Mouse (Mus musculus): Measurements from ENCODE around the gene Ccm2l. TPM values are rescaled to one million over a fixed set of nuclear protein-coding genes. Genes with fewer than 3 reads are reported as not detected.

Ccm2l gene
- polyA plus RNA-seq, 1 experiment = 3.5 TPM

Other genes starting within 250 kb of the Ccm2l start
- gene Bcl2l1, start 234.2 kb upstream of the Ccm2l start, polyA plus RNA-seq (2012; rRNA removed) = 42.4 and 43.6 TPM in 2 replicates
- gene Tpx2, start 218.0 kb upstream of the Ccm2l start, polyA plus RNA-seq (2012; rRNA removed) = 5.0 and 5.2 TPM in 2 replicates
- 0.04 and 0.10 TPM in 2 replicates for gene Mylk2, start 154.6 kb upstream of the Ccm2l start, polyA plus RNA-seq (2012; rRNA removed)
- 1.9 and 2.0 TPM in 2 replicates for gene Foxs1, start 132.7 kb upstream of the Ccm2l start, polyA plus RNA-seq (2012; rRNA removed)
- gene Dusp15, start 114.3 kb upstream of the Ccm2l start, polyA plus RNA-seq (2012; rRNA removed) = 0.06 TPM in 1 of 2 replicates, not detected in the other
- gene Ttll9, start 103.5 kb upstream of the Ccm2l start, polyA plus RNA-seq (2012; rRNA removed) = 0.12 TPM in 1 of 2 replicates, not detected in the other
- 30.5 and 34.0 TPM in 2 replicates for gene Pdrg1, start 50.5 kb upstream of the Ccm2l start, polyA plus RNA-seq (2012; rRNA removed)
- 0.14 TPM in 2 replicates for gene Xkr7, start 34.1 kb upstream of the Ccm2l start, polyA plus RNA-seq (2012; rRNA removed)
- gene Hck, start 42.5 kb downstream of the Ccm2l start, polyA plus RNA-seq (2012; rRNA removed) = 18.0 and 24.0 TPM in 2 replicates
- gene Tm9sf4, start 95.3 kb downstream of the Ccm2l start, polyA plus RNA-seq (2012; rRNA removed) = 37.3 and 48.4 TPM in 2 replicates
- gene Tspyl3, start 159.5 kb downstream of the Ccm2l start, polyA plus RNA-seq (2012; rRNA removed) = 3.2 and 3.3 TPM in 2 replicates
- 13.2 and 19.3 TPM in 2 replicates for gene Plagl2, start 175.5 kb downstream of the Ccm2l start, polyA plus RNA-seq (2012; rRNA removed)
- 16.7 and 22.5 TPM in 2 replicates for gene Pofut1, start 175.6 kb downstream of the Ccm2l start, polyA plus RNA-seq (2012; rRNA removed)
- gene Kif3b, start 225.5 kb downstream of the Ccm2l start, polyA plus RNA-seq (2012; rRNA removed) = 7.1 and 9.3 TPM in 2 replicates

Measured in large intestine, adult 2 months (tissue).